Mouse (Mus musculus): ENCODE data around the gene Mdp1. TPM values are rescaled to one million over a fixed set of nuclear protein-coding genes. Genes with fewer than 3 reads are reported as not detected.

The Mdp1 gene
- 52.4 TPM for polyA plus RNA-seq (2017; shearing (Covaris generic))

GRCm38 (mm10) chr14:55659960-55660573 is at the start of gene Mdp1:
TSS of gene Mdp1 (minus strand) at chr14:55660508.

GRCm38 (mm10) chr14:55681160-55682117 is 21.1 kb upstream of the Mdp1 start, which contains the start of gene Tinf2:
TSS of gene Tinf2 (minus strand) at chr14:55681820.

GRCm38 (mm10) chr14:55671833-55672740 is 11.8 kb upstream of the Mdp1 start, which contains the start of the genes Gmpr2 and Nedd8:
TSS of gene Gmpr2 (plus strand) at chr14:55671941.
TSS of gene Nedd8 (minus strand) at chr14:55672124.

GRCm38 (mm10) chr14:55649884-55650283 is 10.4 kb downstream of the Mdp1 start, which contains the start of gene Tssk4:
TSS of gene Tssk4 (plus strand) at chr14:55650184.

GRCm38 (mm10) chr14:55643060-55643907 is 17.0 kb downstream of the Mdp1 start, which contains the start of gene Tm9sf1:
TSS of gene Tm9sf1 (minus strand) at chr14:55643806.

GRCm38 (mm10) chr14:55637795-55638194 is 22.5 kb downstream of the Mdp1 start, which contains the start of gene Gm49378:
TSS of gene Gm49378 (minus strand) at chr14:55637895.

GRCm38 (mm10) chr14:55635523-55636007 is 24.7 kb downstream of the Mdp1 start, which contains the start of gene Ipo4:
TSS of gene Ipo4 (minus strand) at chr14:55635957.

GRCm38 (mm10) chr14:55617822-55618221 is 42.5 kb downstream of the Mdp1 start, which contains the start of gene Rec8:
TSS of gene Rec8 (plus strand) at chr14:55618037.

Other genes with a start within 250 kb of the Mdp1 start
- 25.1 TPM for gene Dhrs4, start 181.8 kb downstream of the Mdp1 start, polyA plus RNA-seq (2017; shearing (Covaris generic))
- not detected for gene Carmil3, start 169.9 kb downstream of the Mdp1 start, polyA plus RNA-seq (2017; shearing (Covaris generic))
- gene Cpne6, start 150.1 kb downstream of the Mdp1 start, polyA plus RNA-seq (2017; shearing (Covaris generic)), result not detected
- not detected for gene Nrl, start 135.5 kb downstream of the Mdp1 start, polyA plus RNA-seq (2017; shearing (Covaris generic))
- gene Pck2, start 120.2 kb downstream of the Mdp1 start, polyA plus RNA-seq (2017; shearing (Covaris generic)), result 14.1 TPM
- 104 TPM for gene Dcaf11, start 100.5 kb downstream of the Mdp1 start, polyA plus RNA-seq (2017; shearing (Covaris generic))
- gene A730061H03Rik, start 100.1 kb downstream of the Mdp1 start, polyA plus RNA-seq (2017; shearing (Covaris generic)), result 4.2 TPM
- gene Fitm1, start 84.9 kb downstream of the Mdp1 start, polyA plus RNA-seq (2017; shearing (Covaris generic)), result not detected
- gene Psme1, start 82.4 kb downstream of the Mdp1 start, polyA plus RNA-seq (2017; shearing (Covaris generic)), result 723 TPM
- 16.6 TPM for gene Emc9, start 75.2 kb downstream of the Mdp1 start, polyA plus RNA-seq (2017; shearing (Covaris generic))
- 460 TPM for gene Psme2, start 69.4 kb downstream of the Mdp1 start, polyA plus RNA-seq (2017; shearing (Covaris generic))
- gene Rnf31, start 68.8 kb downstream of the Mdp1 start, polyA plus RNA-seq (2017; shearing (Covaris generic)), result 41.5 TPM
- 60.1 TPM for gene Irf9, start 56.9 kb downstream of the Mdp1 start, polyA plus RNA-seq (2017; shearing (Covaris generic))
- 0.65 TPM for gene Rec8, start 42.5 kb downstream of the Mdp1 start, polyA plus RNA-seq (2017; shearing (Covaris generic))
- 64.4 TPM for gene Ipo4, start 24.6 kb downstream of the Mdp1 start, polyA plus RNA-seq (2017; shearing (Covaris generic))
- not detected for gene Gm49378, start 22.6 kb downstream of the Mdp1 start, polyA plus RNA-seq (2017; shearing (Covaris generic))
- gene Tm9sf1, start 16.7 kb downstream of the Mdp1 start, polyA plus RNA-seq (2017; shearing (Covaris generic)), result 65.5 TPM
- 0.59 TPM for gene Tssk4, start 10.3 kb downstream of the Mdp1 start, polyA plus RNA-seq (2017; shearing (Covaris generic))
- gene Gmpr2, start 11.4 kb upstream of the Mdp1 start, polyA plus RNA-seq (2017; shearing (Covaris generic)), result 32.1 TPM
- gene Nedd8, start 11.6 kb upstream of the Mdp1 start, polyA plus RNA-seq (2017; shearing (Covaris generic)), result 214 TPM
- gene Tinf2, start 21.3 kb upstream of the Mdp1 start, polyA plus RNA-seq (2017; shearing (Covaris generic)), result 351 TPM
- gene Tgm1, start 53.4 kb upstream of the Mdp1 start, polyA plus RNA-seq (2017; shearing (Covaris generic)), result not detected
- 89.4 TPM for gene Rabggta, start 61.8 kb upstream of the Mdp1 start, polyA plus RNA-seq (2017; shearing (Covaris generic))
- 22.6 TPM for gene Dhrs1, start 85.2 kb upstream of the Mdp1 start, polyA plus RNA-seq (2017; shearing (Covaris generic))
- gene Nop9, start 85.2 kb upstream of the Mdp1 start, polyA plus RNA-seq (2017; shearing (Covaris generic)), result 51.0 TPM
- gene Cideb, start 98.0 kb upstream of the Mdp1 start, polyA plus RNA-seq (2017; shearing (Covaris generic)), result not detected
- 0.14 TPM for gene Ltb4r2, start 100.9 kb upstream of the Mdp1 start, polyA plus RNA-seq (2017; shearing (Covaris generic))
- 0.27 TPM for gene Ltb4r1, start 105.5 kb upstream of the Mdp1 start, polyA plus RNA-seq (2017; shearing (Covaris generic))
- gene Adcy4, start 123.6 kb upstream of the Mdp1 start, polyA plus RNA-seq (2017; shearing (Covaris generic)), result not detected
- 60.3 TPM for gene Ripk3, start 128.4 kb upstream of the Mdp1 start, polyA plus RNA-seq (2017; shearing (Covaris generic))
- gene Nfatc4, start 162.6 kb upstream of the Mdp1 start, polyA plus RNA-seq (2017; shearing (Covaris generic)), result not detected
- gene Nynrin, start 193.5 kb upstream of the Mdp1 start, polyA plus RNA-seq (2017; shearing (Covaris generic)), result not detected
- 0.10 TPM for gene Cbln3, start 223.9 kb upstream of the Mdp1 start, polyA plus RNA-seq (2017; shearing (Covaris generic))
- 89.2 TPM for gene Khnyn, start 224.4 kb upstream of the Mdp1 start, polyA plus RNA-seq (2017; shearing (Covaris generic))
- 29.4 TPM for gene Sdr39u1, start 239.8 kb upstream of the Mdp1 start, polyA plus RNA-seq (2017; shearing (Covaris generic))